Mouse (Mus musculus) heart, postnatal 36 days (tissue): ENCODE results near the gene Gfod1. TPM values are rescaled to one million over a fixed set of nuclear protein-coding genes. Genes with fewer than 3 reads are reported as not detected.

Experiments
- DNase-seq, 2 experiments: peaks; one replicate each; pipeline ENCODE4 v3.0.0; 2021 to 2022
- intact Hi-C: fragments of 180-260 bp; cut with DNase I; formaldehyde crosslinking; loops from one replicate; pipeline ENCODE4 v1.15.1; 2025
- total RNA-seq, 2 experiments: library from RNA; stranded (reverse); gene quantifications; 2 replicates each; pipeline ENCODE4 v1.2.3; 2021

Gene Gfod1
- total RNA-seq, 2 experiments from 2014 or later: 26.8 to 36.3 TPM

GRCm38 (mm10) chr13:43235982-43236381 is 68.0 kb downstream of the Gfod1 start:
- intact Hi-C loops: loop anchor here (2.0 to 5.0 kb wide), 2 partner anchors 34 to 67 kb away; no protein-coding TSS in a partner anchor
- DNase-seq: no peak

DNA sequence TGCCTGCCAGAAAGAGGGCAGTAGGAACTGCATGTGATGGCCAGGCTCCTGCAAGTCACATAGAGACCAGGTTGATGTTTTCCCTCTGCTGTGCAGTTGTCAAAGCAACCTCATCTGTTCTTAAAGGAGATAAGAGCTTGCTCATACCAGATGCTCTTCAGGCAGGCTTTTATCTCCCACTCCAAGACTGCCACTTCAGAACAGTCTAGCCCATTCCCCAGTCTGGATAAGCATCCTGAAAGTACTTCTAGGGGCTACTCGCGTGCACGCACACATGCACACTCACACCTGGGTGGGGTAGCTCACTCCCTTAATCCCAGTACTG is 68.4 kb downstream of the Gfod1 start:
- intact Hi-C loops: loop anchor here (2.0 to 5.0 kb wide), 2 partner anchors 33 to 67 kb away; no protein-coding TSS in a partner anchor
- no peak for DNase-seq

GRCm38 (mm10) chr13:43234869-43235585 is 68.9 kb downstream of the Gfod1 start:
- intact Hi-C loops: loop anchor here (2.0 to 5.0 kb wide), 2 partner anchors 33 to 68 kb away; no protein-coding TSS in a partner anchor
- DNase-seq: no peak

DNA sequence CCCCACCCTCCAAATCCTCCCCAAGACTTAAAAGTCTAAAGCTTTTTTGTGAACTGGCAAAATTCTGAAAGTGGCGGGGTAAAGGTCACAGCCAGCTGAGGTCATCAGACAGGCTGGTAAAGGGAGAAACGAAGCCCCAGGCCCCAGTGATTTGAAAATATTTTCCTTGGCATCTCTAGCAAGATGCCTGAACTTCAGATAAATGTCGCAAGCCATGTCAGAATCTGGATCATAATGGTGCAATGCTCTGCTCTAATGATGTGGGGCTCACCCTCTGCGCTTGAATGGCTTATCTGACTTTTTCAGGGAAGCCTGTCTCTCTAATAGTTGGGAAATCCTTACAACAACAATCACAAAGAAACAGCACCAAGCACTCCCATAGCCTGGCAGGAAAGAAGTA is 70.6 kb downstream of the Gfod1 start:
- intact Hi-C loops: no loop called here
- no peak for DNase-seq

GRCm38 (mm10) chr13:43231965-43232860 is 71.8 kb downstream of the Gfod1 start:
- intact Hi-C loops: loop anchor here (2.0 kb wide), 1 partner anchor 39 kb away; no protein-coding TSS in a partner anchor
- DNase-seq: peak; percentile 70 to 79

DNA sequence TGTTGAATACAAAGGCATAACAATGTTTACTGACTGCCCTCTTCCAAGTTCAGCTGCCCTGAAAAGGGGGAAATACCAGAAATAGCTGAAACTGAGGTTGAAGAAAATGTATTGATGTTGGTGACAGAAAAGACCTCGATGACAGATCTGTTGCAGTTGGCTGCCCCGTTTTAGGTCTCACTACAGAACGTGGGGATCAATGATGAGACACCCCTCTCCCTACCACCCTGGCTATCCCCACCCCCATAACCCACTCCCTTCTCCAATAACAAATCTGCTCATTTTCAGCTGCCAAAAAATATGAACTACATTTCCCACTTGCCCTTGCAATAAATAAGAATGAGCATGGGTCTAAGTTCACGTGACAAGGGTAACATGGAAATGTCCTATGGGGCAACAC is 73.1 kb downstream of the Gfod1 start:
- intact Hi-C loops: loop anchor here (2.0 kb wide), 1 partner anchor 40 kb away; no protein-coding TSS in a partner anchor
- DNase-seq: no peak

GRCm38 (mm10) chr13:43230238-43230637 is 73.7 kb downstream of the Gfod1 start:
- no peak for DNase-seq
- intact Hi-C loops: loop anchor here (2.0 kb wide), 1 partner anchor 41 kb away; no protein-coding TSS in a partner anchor

DNA sequence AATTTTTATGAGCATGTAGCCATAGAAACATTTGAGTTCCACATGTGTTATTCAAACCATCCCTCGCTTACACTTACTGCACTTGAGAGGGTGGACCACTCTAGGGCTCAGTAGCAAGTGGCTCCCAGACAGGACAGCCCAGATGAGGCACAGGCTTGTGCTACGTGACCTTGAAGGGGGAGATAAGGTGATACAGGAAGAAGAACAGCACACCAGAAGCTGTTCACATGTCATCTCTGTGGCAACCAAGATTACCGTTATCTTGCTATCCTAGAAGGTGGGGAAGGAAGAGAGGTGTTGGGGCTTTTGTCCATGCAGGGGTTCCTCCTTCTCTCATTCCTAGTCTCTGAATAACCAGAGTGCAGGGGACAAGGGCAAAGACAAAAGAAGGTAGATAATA is 74.2 kb downstream of the Gfod1 start:
- DNase-seq: no peak
- intact Hi-C loops: loop anchor here (2.0 kb wide), 1 partner anchor 41 kb away; no protein-coding TSS in a partner anchor

DNA sequence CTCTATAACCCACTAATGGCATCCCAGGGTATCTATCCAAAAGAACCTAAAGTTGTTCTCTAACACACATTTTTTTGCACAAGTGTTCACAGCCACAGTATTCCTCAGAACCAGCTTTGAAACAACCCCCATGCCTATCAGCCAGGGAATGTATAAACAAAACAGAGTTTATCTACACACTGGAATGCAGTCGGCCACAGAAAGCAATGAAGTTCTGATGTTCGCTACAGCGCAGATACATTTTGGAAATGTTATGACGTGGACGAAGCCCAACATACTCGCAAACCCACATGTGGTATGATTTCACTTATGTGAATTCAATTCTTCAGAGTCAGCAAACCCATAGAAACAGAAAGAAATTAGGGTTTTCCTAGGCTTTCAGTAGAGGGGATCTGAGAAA is 75.8 kb downstream of the Gfod1 start:
- intact Hi-C loops: no loop called here
- DNase-seq: no peak

- intact Hi-C loops: no loop called here
- no peak for DNase-seq
These were observed 77.9 kb downstream of the Gfod1 start for GRCm38 (mm10) chr13:43226041-43226440.

DNA sequence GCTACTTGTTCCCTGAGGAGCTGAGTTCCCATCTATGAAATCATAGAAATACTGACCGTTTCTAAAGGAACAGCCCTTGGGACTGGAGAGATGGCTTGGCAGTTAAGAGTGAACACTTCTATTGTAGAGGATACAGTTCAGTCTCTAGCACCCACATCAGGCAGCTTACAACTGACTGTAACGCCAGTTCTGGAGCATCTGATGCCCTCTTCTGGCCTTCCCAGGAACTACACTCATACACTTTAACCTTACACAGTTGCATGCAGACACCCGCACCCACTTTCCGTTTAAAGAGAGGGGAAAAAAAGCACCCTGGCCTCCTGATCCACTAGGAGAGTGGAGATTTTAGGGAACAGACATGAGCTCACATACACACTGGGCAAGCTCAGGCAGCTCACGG is 78.8 kb downstream of the Gfod1 start:
- no peak for DNase-seq
- intact Hi-C loops: no loop called here

DNA sequence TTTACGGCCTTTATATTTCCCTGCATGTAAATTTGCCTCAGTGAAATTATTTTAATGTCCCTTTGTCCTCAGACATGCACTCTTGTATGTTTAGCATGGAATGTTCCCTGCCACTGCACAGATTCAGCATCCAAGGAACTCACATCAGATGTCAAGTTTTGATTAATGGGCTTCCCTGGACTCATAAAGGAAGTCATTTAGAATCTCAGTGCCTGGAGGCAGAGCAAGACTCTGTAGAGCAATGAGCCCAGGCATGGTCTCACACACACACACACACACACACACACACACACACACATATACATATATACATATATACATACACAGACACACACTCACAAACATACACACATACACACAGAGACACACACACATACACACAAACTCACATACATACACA is 81.9 kb downstream of the Gfod1 start:
- intact Hi-C loops: no loop called here
- DNase-seq: no peak

- no peak for DNase-seq
- intact Hi-C loops: no loop called here
These were observed 82.7 kb downstream of the Gfod1 start for GRCm38 (mm10) chr13:43221290-43221689.

GRCm38 (mm10) chr13:43220635-43221034 is 83.3 kb downstream of the Gfod1 start:
- intact Hi-C loops: no loop called here
- no peak for DNase-seq

DNA sequence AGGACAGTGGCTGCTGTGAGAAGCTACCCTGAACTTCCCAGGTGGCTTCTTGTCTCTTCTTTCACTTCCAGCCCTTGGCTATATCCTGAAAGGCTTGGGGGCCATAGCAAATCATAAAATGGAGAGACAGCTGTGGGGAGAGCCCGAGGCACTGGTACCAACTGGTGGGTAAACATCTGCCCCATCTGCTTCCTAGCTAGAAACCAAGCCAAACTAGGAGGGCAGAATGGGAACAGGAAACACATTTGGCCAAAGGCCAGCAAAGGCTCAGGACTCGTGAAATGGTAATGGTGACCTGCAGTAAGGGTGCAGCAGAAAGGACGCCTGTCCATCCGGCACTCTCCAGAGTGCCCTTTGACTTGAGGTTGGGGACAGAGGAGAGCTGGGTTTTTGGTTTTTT is 85.2 kb downstream of the Gfod1 start:
- intact Hi-C loops: no loop called here
- DNase-seq: no peak

- DNase-seq: no peak
- intact Hi-C loops: no loop called here
These were observed 85.7 kb downstream of the Gfod1 start for GRCm38 (mm10) chr13:43218284-43218683.

GRCm38 (mm10) chr13:43217686-43218085 is 86.3 kb downstream of the Gfod1 start:
- intact Hi-C loops: no loop called here
- DNase-seq: no peak

- intact Hi-C loops: no loop called here
- DNase-seq: no peak
These were observed 86.9 kb downstream of the Gfod1 start for GRCm38 (mm10) chr13:43217059-43217458.

GRCm38 (mm10) chr13:43215994-43216706 is 87.8 kb downstream of the Gfod1 start:
- DNase-seq: no peak
- intact Hi-C loops: no loop called here

DNA sequence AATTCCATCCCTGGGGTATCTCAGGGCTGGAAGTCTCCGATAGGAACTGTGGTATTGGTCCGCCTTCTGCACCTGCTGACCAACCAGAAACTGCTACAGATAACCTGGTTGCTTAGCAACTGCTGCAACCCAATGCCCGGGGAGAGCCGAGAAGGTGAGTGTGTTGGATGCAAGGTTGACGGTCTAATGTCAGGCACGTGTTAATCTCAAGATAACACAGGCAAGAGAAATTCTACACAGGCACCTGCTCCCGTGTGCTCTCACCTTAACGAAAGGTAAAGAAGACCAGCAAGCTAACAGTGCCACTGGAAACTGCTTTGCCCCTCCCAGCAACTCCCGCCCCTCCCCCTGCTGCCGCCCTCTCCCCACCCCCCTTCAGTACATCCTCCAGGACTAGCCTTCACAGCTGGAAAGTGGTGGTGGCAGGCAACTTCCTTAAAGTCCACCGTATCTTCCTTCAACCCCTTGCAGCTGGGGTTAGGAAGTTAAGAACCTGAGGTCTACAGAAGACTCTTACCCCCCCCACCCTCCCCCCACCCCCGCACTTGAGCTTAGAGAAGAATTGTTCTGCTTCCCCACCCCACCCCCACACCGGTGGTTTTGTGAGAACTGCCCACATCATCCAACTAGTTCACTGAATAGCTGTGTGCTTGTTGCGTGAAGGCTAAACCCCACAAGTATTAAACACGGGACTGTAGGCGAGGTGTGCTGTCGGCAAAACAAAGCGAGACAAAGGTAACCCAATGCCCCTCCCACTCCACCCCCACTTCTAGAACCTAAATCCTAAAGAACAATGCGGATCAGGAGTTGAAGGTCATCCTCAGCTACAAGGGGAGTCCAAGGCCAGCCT is 88.6 kb downstream of the Gfod1 start:
- intact Hi-C loops: no loop called here
- DNase-seq: no peak
